Mouse (Mus musculus) lung, embryonic 15.5 days (tissue): ENCODE data around the gene Mtfr2. TPM values are rescaled to one million over a fixed set of nuclear protein-coding genes. Genes with fewer than 3 reads are reported as not detected.
A peak's percentile ranks its signal among the peaks of the same experiment; 100 is the strongest.

ENCODE experiments used
- ATAC-seq: fragments of 200-750 bp; cut with Nextera tagmentation; 2 replicates; pipeline ENCODE4 v1.8.0; 2017; ENCODE audit warnings: moderate number of reproducible peaks, borderline replicate concordance; ENCODE audit not compliant: low FRiP score, low TSS enrichment; ENCODE audit errors: extremely low read depth
- H3K27ac ChIP-seq: fragments of 300-500 bp; sonication (generic); 2 replicates; pipeline ENCODE4 v1.5.1; 2015; ENCODE audit warnings: moderate library complexity, mild to moderate bottlenecking, inconsistent platforms
- H3K27me3 ChIP-seq: fragments of 300-500 bp; sonication (generic); 2 replicates; pipeline ENCODE4 v1.6.1; 2015; ENCODE audit warnings: inconsistent platforms
- H3K36me3 ChIP-seq: fragments of 300-500 bp; sonication (generic); 2 replicates; pipeline ENCODE4 v1.6.1; 2015; ENCODE audit warnings: inconsistent platforms
- H3K4me1 ChIP-seq: fragments of 300-500 bp; sonication (generic); 2 replicates; pipeline ENCODE4 v1.6.1; 2015; ENCODE audit warnings: inconsistent platforms
- H3K4me2 ChIP-seq: fragments of 300-500 bp; sonication (generic); 2 replicates; pipeline ENCODE4 v1.6.1; 2015; ENCODE audit warnings: inconsistent platforms, mild to moderate bottlenecking, moderate library complexity
- H3K4me3 ChIP-seq: fragments of 300-500 bp; sonication (generic); 2 replicates; pipeline ENCODE4 v1.5.1; 2015; ENCODE audit warnings: mild to moderate bottlenecking, inconsistent platforms
- H3K9ac ChIP-seq: fragments of 300-500 bp; sonication (generic); 2 replicates; pipeline ENCODE4 v1.6.1; 2015; ENCODE audit warnings: inconsistent platforms
- H3K9me3 ChIP-seq: fragments of 300-500 bp; sonication (generic); 2 replicates; pipeline ENCODE4 v1.6.1; 2016; ENCODE audit warnings: inconsistent platforms
- WGBS: fragments of 180-500 bp; shearing (Covaris S2); methylation state at CpG from one replicate; pipeline ENCODE4 v1.1.7; 2015; 5-methylcytosine and 5-hydroxymethylcytosine counted together
- polyA plus RNA-seq: library from polyadenylated mRNA; unstranded; fragments of >200 nt; fragmentation: Nextera tagmentation; extraction: Ambion mirVana; gene quantifications from 2 replicates; pipeline ENCODE4 v1.2.1, GENCODE M21; 2015

Gene Mtfr2
- polyA plus RNA-seq, 1 experiment from 2014 or later: 2.2 TPM

DNA sequence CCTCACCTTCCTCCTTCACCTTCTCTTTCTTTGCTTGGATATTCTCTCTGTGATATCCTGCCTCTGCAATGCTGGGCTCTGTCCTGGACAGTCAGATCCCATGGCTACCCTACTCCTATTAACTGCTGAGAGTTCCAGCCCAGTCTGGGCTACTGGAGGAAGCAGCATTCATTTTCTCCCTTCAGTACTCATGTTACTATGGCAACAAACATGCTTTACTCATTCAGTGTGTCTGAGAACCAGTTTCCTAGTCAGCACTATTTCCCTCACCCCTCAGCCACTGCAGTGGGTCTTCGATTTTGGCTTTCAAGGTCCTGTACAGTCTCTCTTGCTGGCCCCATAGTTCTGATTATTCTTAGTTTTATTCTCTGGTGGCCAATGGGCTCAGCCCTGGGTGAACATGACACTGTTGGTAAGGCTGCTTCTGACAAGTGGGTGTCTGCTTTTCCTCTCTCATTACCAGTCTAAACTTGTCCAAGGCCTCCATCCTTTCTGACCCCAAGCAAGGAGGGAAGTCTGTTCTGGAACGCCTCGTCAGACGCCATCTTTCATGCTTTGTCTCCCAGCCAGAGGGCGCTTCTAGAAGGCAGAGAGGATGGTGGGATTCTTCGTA is 35.3 kb downstream of the Mtfr2 start:
- Histone ChIP-seq H3K9me3 (no peaks in the 10 kb centered on the region), H3K27me3 (no peaks in the 10 kb centered on the region), H3K4me1 (no peaks in the 10 kb centered on the region), H3K36me3 (no peaks in the 10 kb centered on the region), H3K9ac (no peak overlapping the region), H3K27ac (no peak overlapping the region), H3K4me2 (no peak overlapping the region), H3K4me3 (no peak overlapping the region)
- 67% methylated on average over 6 of the region's 6 CpGs for WGBS
- ATAC-seq: no peak

- WGBS: 43% methylated on average over 3 of the region's 3 CpGs
- Histone ChIP-seq H3K9me3 (no peaks in the 10 kb centered on the region), H3K27ac (no peak overlapping the region), H3K4me1 (no peaks in the 10 kb centered on the region), H3K36me3 (no peaks in the 10 kb centered on the region), H3K27me3 (no peaks in the 10 kb centered on the region), H3K9ac (no peak overlapping the region), H3K4me2 (no peak overlapping the region), H3K4me3 (no peak overlapping the region)
- ATAC-seq: no peak
Measured at GRCm38 (mm10) chr10:20390568-20390967, 43.0 kb downstream of the Mtfr2 start.

DNA sequence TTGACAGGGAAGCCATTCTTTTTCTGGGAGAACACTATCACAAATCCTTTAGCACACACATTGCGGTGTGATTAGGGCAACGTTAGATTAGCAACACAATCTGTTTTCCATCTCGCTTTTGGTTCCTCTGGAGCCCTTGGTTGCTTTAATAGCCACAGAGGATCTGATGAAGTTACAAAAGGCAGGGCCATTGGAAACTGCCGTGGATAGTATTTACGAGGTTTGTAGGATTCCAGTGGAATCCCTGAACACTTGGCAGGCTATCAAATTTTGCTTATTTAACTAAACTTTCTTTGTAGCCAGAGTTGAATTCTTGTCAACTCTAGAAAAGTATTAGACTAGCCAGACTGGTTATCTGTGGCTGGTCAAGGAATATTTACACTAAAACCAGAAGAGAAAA is 47.2 kb downstream of the Mtfr2 start:
- Histone ChIP-seq H3K36me3 (no peaks in the 10 kb centered on the region), H3K4me2 (no peak overlapping the region), H3K27ac (no peak overlapping the region), H3K27me3 (no peaks in the 10 kb centered on the region), H3K4me1 (peaks cover 5% of the 10 kb centered on the region; the same call in 1 of the 2 replicates), H3K9ac (no peak overlapping the region), H3K4me3 (no peak overlapping the region), H3K9me3 (no peaks in the 10 kb centered on the region)
- ATAC-seq: no peak
- WGBS: 42% methylated on average over 5 of the region's 5 CpGs

DNA sequence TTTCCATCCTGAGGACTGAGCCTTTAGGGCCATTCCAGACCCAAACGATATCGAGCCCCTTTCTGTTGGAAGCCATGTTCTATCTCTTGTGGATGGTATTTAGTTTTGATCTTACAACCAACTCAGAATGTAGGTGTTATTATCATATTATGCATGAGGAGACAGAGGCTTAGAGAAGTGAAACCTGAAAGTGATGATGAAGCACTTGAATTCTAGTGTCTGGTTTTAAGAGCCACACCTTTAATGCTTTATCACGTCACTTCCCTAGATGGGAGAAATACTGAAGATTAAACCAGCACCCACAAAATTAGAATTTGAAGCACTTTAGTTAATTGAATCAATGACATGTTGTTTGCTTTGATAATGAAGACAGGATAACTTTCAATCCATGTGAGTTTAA is 48.2 kb downstream of the Mtfr2 start:
- 96% methylated on average over 3 of the region's 3 CpGs for WGBS
- H3K4me3 ChIP-seq: no peak overlapping the region

GRCm38 (mm10) chr10:20398224-20398623 is 50.7 kb downstream of the Mtfr2 start:
- 40% methylated on average over 6 of the region's 6 CpGs for WGBS
- H3K9ac ChIP-seq: no peak overlapping the region
- H3K36me3 ChIP-seq: no peaks in the 10 kb centered on the region
- no peak overlapping the region for H3K4me3 ChIP-seq
- H3K4me1 ChIP-seq: peaks cover 11% of the 10 kb centered on the region; the same call in 1 of the 2 replicates
- peak overlapping the region; percentile 14; the same call in 1 of the 2 replicates for H3K4me2 ChIP-seq
- no peaks in the 10 kb centered on the region for H3K9me3 ChIP-seq
- ATAC-seq: no peak
- H3K27me3 ChIP-seq: no peaks in the 10 kb centered on the region
- H3K27ac ChIP-seq: peak overlapping the region; percentile 48; the same call in 1 of the 2 replicates

More for the DNA sequence above, 48.2 kb downstream of the Mtfr2 start:
- Histone ChIP-seq H3K27me3 (no peaks in the 10 kb centered on the region), H3K4me2 (no peak overlapping the region), H3K36me3 (no peaks in the 10 kb centered on the region), H3K4me1 (peaks cover 11% of the 10 kb centered on the region; the same call in 1 of the 2 replicates), H3K27ac (no peak overlapping the region), H3K9me3 (no peaks in the 10 kb centered on the region), H3K9ac (no peak overlapping the region)
- ATAC-seq: no peak

DNA sequence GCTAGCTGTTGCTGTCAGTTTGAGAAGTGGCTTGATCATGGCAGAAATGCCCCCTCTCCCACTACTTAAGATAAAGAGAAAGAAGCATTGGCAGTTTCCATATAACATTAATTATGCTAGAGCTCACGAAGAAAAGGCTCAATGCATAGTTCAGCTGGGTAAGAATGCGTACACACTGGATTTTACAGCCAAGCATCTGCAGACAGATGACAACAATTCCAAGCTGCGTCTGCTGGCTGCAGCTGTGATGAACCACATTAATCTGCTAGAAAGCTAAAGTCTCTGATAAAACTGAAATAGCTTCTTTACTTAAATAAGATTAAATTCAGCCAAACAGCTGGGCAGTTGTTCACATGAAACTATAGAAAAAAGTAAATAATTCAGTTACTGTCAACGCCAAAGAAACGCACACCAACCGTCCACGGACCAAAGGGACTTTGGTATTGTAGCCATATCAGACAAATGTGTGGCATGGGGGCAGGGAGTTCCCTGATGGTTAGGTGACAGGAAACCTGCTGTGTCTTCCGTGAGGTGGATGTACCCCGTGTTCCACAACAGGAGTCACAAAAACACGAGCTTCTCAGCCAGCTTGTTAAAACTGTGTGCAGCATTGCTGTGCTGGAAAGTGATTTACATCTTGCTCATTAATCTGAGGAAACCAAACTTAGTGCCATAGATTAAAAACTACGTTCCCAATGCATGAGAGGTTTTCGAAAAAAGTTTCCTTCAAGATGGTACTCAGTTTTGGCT is 51.2 kb downstream of the Mtfr2 start:
- H3K27me3 ChIP-seq: no peaks in the 10 kb centered on the region
- H3K36me3 ChIP-seq: no peaks in the 10 kb centered on the region
- H3K9ac ChIP-seq: no peak overlapping the region
- peaks cover 11% of the 10 kb centered on the region; the same call in 1 of the 2 replicates for H3K4me1 ChIP-seq
- H3K4me2 ChIP-seq: peak overlapping the region; percentile 14; the same call in 1 of the 2 replicates
- H3K4me3 ChIP-seq: no peak overlapping the region
- no peaks in the 10 kb centered on the region for H3K9me3 ChIP-seq
- ATAC-seq: no peak
- peak overlapping the region; percentile 48; the same call in 1 of the 2 replicates for H3K27ac ChIP-seq
- 29% methylated on average over 12 of the region's 12 CpGs for WGBS

DNA sequence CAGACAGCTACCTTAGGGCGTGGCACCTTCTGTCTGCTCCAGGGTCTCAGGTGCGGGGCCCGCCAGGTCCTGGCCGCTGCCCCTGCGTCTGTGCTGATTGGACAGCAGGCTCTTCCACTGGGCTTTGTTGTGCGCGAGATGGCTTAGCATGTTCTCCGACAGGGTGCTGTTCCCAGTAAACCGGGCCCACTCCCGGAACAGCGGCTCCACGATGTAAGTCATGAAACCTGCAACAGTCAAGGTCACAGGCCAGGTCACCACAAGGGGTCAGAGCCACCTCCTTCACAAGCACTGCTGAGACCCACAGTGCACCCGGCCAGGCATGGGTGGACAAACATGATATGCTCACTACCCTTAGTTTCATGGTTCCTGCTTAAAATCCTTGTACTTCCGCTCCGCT is 52.8 kb downstream of the Mtfr2 start:
- WGBS: 69% methylated on average over 15 of the region's 15 CpGs
- no peak for ATAC-seq
- no peaks in the 10 kb centered on the region for H3K36me3 ChIP-seq

DNA sequence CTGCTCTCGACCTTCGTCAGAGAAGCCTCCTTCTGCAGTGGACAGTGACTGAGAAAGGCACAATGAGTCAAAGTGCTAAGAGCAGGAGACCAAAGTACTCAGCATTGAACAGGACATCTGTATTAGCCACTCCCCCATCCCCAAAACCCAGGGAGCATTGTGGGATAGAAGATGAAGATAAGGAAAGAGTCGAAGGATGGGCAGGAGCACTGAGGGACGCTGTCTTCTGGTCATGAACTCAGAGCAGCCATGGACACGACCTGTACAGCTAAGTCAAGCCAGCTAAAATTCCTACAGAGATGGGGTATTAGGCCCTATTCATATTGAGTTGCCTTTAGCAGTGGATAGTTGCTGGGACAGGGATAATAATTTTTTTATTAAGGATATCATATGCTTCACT is 55.4 kb downstream of the Mtfr2 start:
- Histone ChIP-seq H3K4me1 (peaks cover 11% of the 10 kb centered on the region; the same call in 1 of the 2 replicates), H3K4me3 (no peak overlapping the region), H3K27me3 (no peaks in the 10 kb centered on the region), H3K9me3 (no peaks in the 10 kb centered on the region), H3K36me3 (no peaks in the 10 kb centered on the region), H3K27ac (no peak overlapping the region), H3K9ac (no peak overlapping the region), H3K4me2 (no peak overlapping the region)
- 83% methylated on average over 5 of the region's 5 CpGs for WGBS
- no peak for ATAC-seq

More for the DNA sequence above, 52.8 kb downstream of the Mtfr2 start:
- H3K4me3 ChIP-seq: no peak overlapping the region
- no peaks in the 10 kb centered on the region for H3K27me3 ChIP-seq
- H3K27ac ChIP-seq: no peak overlapping the region
- H3K9me3 ChIP-seq: no peaks in the 10 kb centered on the region
- H3K4me1 ChIP-seq: peaks cover 11% of the 10 kb centered on the region; the same call in 1 of the 2 replicates
- no peak overlapping the region for H3K9ac ChIP-seq
- H3K4me2 ChIP-seq: 0 out of 2 replicates have a peak overlapping the region, but pooled peaks have one; percentile 12

- Histone ChIP-seq H3K4me2 (no peak overlapping the region), H3K27me3 (no peaks in the 10 kb centered on the region), H3K36me3 (no peaks in the 10 kb centered on the region), H3K4me1 (peaks cover 18% of the 10 kb centered on the region), H3K27ac (no peak overlapping the region), H3K9ac (no peak overlapping the region), H3K4me3 (no peak overlapping the region), H3K9me3 (no peaks in the 10 kb centered on the region)
- WGBS: 63% methylated on average over 2 of the region's 2 CpGs
- peak; percentile 61; the same call in 1 of the 2 replicates for ATAC-seq
Measured at GRCm38 (mm10) chr10:20405471-20405870, 57.9 kb downstream of the Mtfr2 start.

DNA sequence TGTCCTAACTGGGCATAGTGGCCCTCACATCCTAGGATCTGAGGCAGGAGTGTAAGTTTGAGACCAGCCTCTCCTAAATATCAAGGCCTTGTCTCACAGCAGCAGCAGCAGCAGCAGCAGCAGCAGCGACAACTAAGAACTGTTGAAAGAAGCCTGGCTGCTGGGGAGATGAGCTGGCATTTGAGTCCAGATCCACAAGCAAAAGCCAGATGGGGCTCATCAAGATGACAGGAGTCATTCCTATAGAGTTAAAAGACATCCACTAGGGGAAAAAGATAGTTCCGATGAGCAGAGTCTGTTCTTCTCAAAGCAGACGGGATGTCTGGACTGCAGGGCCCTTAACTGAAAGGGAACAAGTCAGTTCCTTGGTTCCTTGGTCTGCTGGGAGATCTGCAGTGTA is 60.8 kb downstream of the Mtfr2 start:
- peak overlapping the region; percentile 83 for H3K27ac ChIP-seq
- 44% methylated on average over 3 of the region's 3 CpGs for WGBS
- peak; percentile 65; the same call in 1 of the 2 replicates for ATAC-seq

DNA sequence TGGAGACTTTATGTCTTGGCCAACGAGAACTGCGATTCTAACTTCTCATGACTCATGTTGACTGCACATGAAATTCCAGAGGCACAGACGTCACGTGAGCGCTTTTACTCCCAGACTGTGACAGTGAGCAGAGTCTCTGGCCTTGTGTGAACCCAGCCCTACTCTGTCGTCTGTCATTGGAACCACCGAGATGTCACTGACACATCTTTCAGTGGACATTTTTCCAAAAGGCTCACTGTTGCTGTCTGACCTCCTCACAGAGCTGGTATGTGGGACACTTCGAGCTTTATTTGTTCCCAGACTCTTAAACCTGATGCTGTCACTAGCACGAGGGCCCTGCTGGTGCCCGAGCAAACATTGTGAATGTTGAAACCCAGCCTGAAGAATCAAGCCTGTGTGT is 61.6 kb downstream of the Mtfr2 start:
- Histone ChIP-seq H3K36me3 (no peaks in the 10 kb centered on the region), H3K4me2 (no peak overlapping the region), H3K27ac (peak overlapping the region; percentile 83), H3K9me3 (no peaks in the 10 kb centered on the region), H3K9ac (no peak overlapping the region), H3K27me3 (no peaks in the 10 kb centered on the region), H3K4me3 (no peak overlapping the region), H3K4me1 (peaks cover 15% of the 10 kb centered on the region)
- peak; percentile 73 for ATAC-seq
- WGBS: 29% methylated on average over 10 of the region's 10 CpGs

More for the DNA sequence above, 60.8 kb downstream of the Mtfr2 start:
- H3K4me2 ChIP-seq: no peak overlapping the region
- H3K27me3 ChIP-seq: no peaks in the 10 kb centered on the region
- no peak overlapping the region for H3K9ac ChIP-seq
- H3K9me3 ChIP-seq: no peaks in the 10 kb centered on the region
- H3K36me3 ChIP-seq: no peaks in the 10 kb centered on the region
- no peak overlapping the region for H3K4me3 ChIP-seq
- peaks cover 15% of the 10 kb centered on the region for H3K4me1 ChIP-seq
